In genomic region chr8:110919341-110920031, GRCm38 (mm10) we compare ENCODE assay signal across 8 mouse cellular contexts. TPM values are rescaled to one million over a fixed set of nuclear protein-coding genes. Genes with fewer than 3 reads are reported as not detected.
DNase-seq lines count a peak whose midpoint lies in the region; ATAC-seq and TF ChIP-seq lines count a peak whose summit lies in the region.

Gene St3gal2 (plus strand): TSS chr8:110919922.

- WGBS in forebrain, embryonic 12.5 days: 2% methylated on average over 13 of the region's 36 CpGs
- under 1% methylated on average over 28 of the region's 36 CpGs for WGBS in heart, embryonic 16.5 days
- WGBS in liver, embryonic 14.5 days (ENCODE audit: insufficient replicate concordance): 2% methylated on average over 22 of the region's 36 CpGs
- under 1% methylated on average over 13 of the region's 36 CpGs for WGBS in neural tube, embryonic 11.5 days
- WGBS in stomach, embryonic 16.5 days: 1% methylated on average over 33 of the region's 36 CpGs

- peak; percentile 76 for DNase-seq in c-Kit-positive CD71-positive TER-119-positive erythroid progenitor cells, embryonic 14.5 days (ENCODE audit: low spot score)
- peak; percentile 86 to 95 for DNase-seq in kidney, postnatal 25 days
- peak; percentile 71 to 75 (median 72) for DNase-seq in liver, embryonic 14.5 days (ENCODE audit: low read depth in 3 of 3, low spot score in 3 of 3)
- DNase-seq in neural tube, embryonic 11.5 days (ENCODE audit: low spot score): peak; percentile 94

- H3K27ac ChIP-seq in forebrain, embryonic 12.5 days: peak within 1 kb of the TSS; percentile 71
- H3K27ac ChIP-seq in heart, embryonic 16.5 days (ENCODE audit: low read length): peak within 1 kb of the TSS; percentile 83
- H3K27ac ChIP-seq in liver, embryonic 14.5 days: peak within 1 kb of the TSS; percentile 97
- H3K27ac ChIP-seq in neural tube, embryonic 11.5 days (ENCODE audit: low read depth, low read length): peak within 1 kb of the TSS; percentile 80
- peak within 1 kb of the TSS; percentile 73 for H3K27ac ChIP-seq in stomach, embryonic 16.5 days (ENCODE audit: low read length)

- no peaks in the 10 kb centered on the region for H3K27me3 ChIP-seq in E14TG2a.4 (ENCODE audit: insufficient read depth, low read length)
- H3K27me3 ChIP-seq in forebrain, embryonic 12.5 days: no peaks in the 10 kb centered on the region
- H3K27me3 ChIP-seq in heart, embryonic 16.5 days (ENCODE audit: control insufficient read depth, insufficient read depth, low read length): no peaks in the 10 kb centered on the region
- H3K27me3 ChIP-seq in liver, embryonic 14.5 days (ENCODE audit: control insufficient read depth, insufficient read depth, low read length): no peaks in the 10 kb centered on the region
- H3K27me3 ChIP-seq in neural tube, embryonic 11.5 days (ENCODE audit: control insufficient read depth, insufficient read depth, low read length): no peaks in the 10 kb centered on the region
- H3K27me3 ChIP-seq in stomach, embryonic 16.5 days (ENCODE audit: control insufficient read depth, insufficient read depth, low read length): no peaks in the 10 kb centered on the region

- H3K4me1 ChIP-seq in E14TG2a.4 (replicated peaks; ENCODE audit: low read depth, low read length): peaks cover 56% of the 10 kb centered on the region
- H3K4me1 ChIP-seq in forebrain, embryonic 12.5 days: peaks cover 22% of the 10 kb centered on the region
- peaks cover 21% of the 10 kb centered on the region for H3K4me1 ChIP-seq in heart, embryonic 16.5 days (ENCODE audit: control insufficient read depth, insufficient read depth, low read length)
- H3K4me1 ChIP-seq in liver, embryonic 14.5 days (replicated peaks; ENCODE audit: control insufficient read depth in 2 of 2, insufficient read depth in 2 of 2, low read length in 1 of 2): peaks cover 30 to 40% of the 10 kb centered on the region in 2 experiments
- H3K4me1 ChIP-seq in neural tube, embryonic 11.5 days (ENCODE audit: control insufficient read depth, insufficient read depth, low read length): peaks cover 15% of the 10 kb centered on the region
- H3K4me1 ChIP-seq in stomach, embryonic 16.5 days (ENCODE audit: control insufficient read depth, insufficient read depth, low read length): peaks cover 18% of the 10 kb centered on the region

- TF ChIP-seq CTCF in E14TG2a.4 (conservative IDR thresholded peaks at IDR 0.05; ENCODE audit: low read length): no peak
- 0 out of 2 replicates have a peak, but pooled peaks have one; percentile 2 for TF ChIP-seq CTCF in liver, embryonic 14.5 days (IDR thresholded peaks at IDR 0.05; ENCODE audit: low read depth)

- ATAC-seq in forebrain, embryonic 12.5 days (ENCODE audit: low FRiP score): peak; percentile 99
- peak; percentile 97 for ATAC-seq in heart, embryonic 16.5 days (replicated peaks; ENCODE audit: extremely low read depth, insufficient read depth, low FRiP score)
- peak; percentile 80 for ATAC-seq in liver, embryonic 14.5 days (ENCODE audit: insufficient read depth)
- ATAC-seq in neural tube, embryonic 11.5 days (ENCODE audit: insufficient read depth, low FRiP score, low TSS enrichment): peak; percentile 98
- peak; percentile 98 for ATAC-seq in stomach, embryonic 16.5 days (ENCODE audit: insufficient read depth, low FRiP score)

- no peak for TF ChIP-seq EP300 in liver, embryonic 14.5 days (IDR thresholded peaks at IDR 0.05; ENCODE audit: low read depth)

- no peaks in the 10 kb centered on the region for H3K36me3 ChIP-seq in E14TG2a.4 (ENCODE audit: insufficient read depth, low read length)
- H3K36me3 ChIP-seq in forebrain, embryonic 12.5 days (replicated peaks): 0 out of 2 replicates have a peak, but pooled peaks cover 4% of the 10 kb centered on the region
- H3K36me3 ChIP-seq in heart, embryonic 16.5 days (ENCODE audit: control insufficient read depth, insufficient read depth): no peaks in the 10 kb centered on the region
- H3K36me3 ChIP-seq in liver, embryonic 14.5 days (replicated peaks; ENCODE audit: control insufficient read depth, insufficient read depth, low read depth): peaks cover 5% of the 10 kb centered on the region
- no peaks in the 10 kb centered on the region for H3K36me3 ChIP-seq in neural tube, embryonic 11.5 days (ENCODE audit: control insufficient read depth, insufficient read depth, low read length)
- no peaks in the 10 kb centered on the region for H3K36me3 ChIP-seq in stomach, embryonic 16.5 days (ENCODE audit: control insufficient read depth, insufficient read depth, low read length)

- H3K9me3 ChIP-seq in E14TG2a.4 (ENCODE audit: low read length): no peaks in the 10 kb centered on the region
- H3K9me3 ChIP-seq in forebrain, embryonic 12.5 days: no peaks in the 10 kb centered on the region
- H3K9me3 ChIP-seq in heart, embryonic 16.5 days (replicated peaks; ENCODE audit: control insufficient read depth, low read length): no peaks in the 10 kb centered on the region
- H3K9me3 ChIP-seq in liver, embryonic 14.5 days (ENCODE audit: control insufficient read depth, low read length): no peaks in the 10 kb centered on the region
- H3K9me3 ChIP-seq in neural tube, embryonic 11.5 days (ENCODE audit: control insufficient read depth, low read length): no peaks in the 10 kb centered on the region
- no peaks in the 10 kb centered on the region for H3K9me3 ChIP-seq in stomach, embryonic 16.5 days (replicated peaks; ENCODE audit: control insufficient read depth, low read length)

- peak within 1 kb of the TSS; percentile 82 for H3K4me3 ChIP-seq in E14TG2a.4 (replicated peaks; ENCODE audit: low read length)
- peak within 1 kb of the TSS; percentile 85 for H3K4me3 ChIP-seq in forebrain, embryonic 12.5 days (replicated peaks)
- peak within 1 kb of the TSS; percentile 89 for H3K4me3 ChIP-seq in heart, embryonic 16.5 days (ENCODE audit: low read length)
- H3K4me3 ChIP-seq in liver, embryonic 14.5 days (ENCODE audit: insufficient read depth in 1 of 2, low read depth in 2 of 2, low read length in 2 of 2): peak within 1 kb of the TSS; percentile 79 to 92
- H3K4me3 ChIP-seq in neural tube, embryonic 11.5 days (ENCODE audit: low read depth, low read length): peak within 1 kb of the TSS; percentile 82
- peak within 1 kb of the TSS; percentile 83 for H3K4me3 ChIP-seq in stomach, embryonic 16.5 days (replicated peaks; ENCODE audit: low read length)

- H3K9ac ChIP-seq in forebrain, embryonic 12.5 days: peak within 1 kb of the TSS; percentile 93
- H3K9ac ChIP-seq in heart, embryonic 16.5 days (ENCODE audit: low read length): peak within 1 kb of the TSS; percentile 95
- H3K9ac ChIP-seq in liver, embryonic 14.5 days (replicated peaks): peak within 1 kb of the TSS; percentile 95
- H3K9ac ChIP-seq in neural tube, embryonic 11.5 days (ENCODE audit: low read length): peak within 1 kb of the TSS; percentile 88
- H3K9ac ChIP-seq in stomach, embryonic 16.5 days (ENCODE audit: low read length): peak within 1 kb of the TSS; percentile 86

- peak within 1 kb of the TSS; percentile 85 for H3K4me2 ChIP-seq in forebrain, embryonic 12.5 days
- peak within 1 kb of the TSS; percentile 90 for H3K4me2 ChIP-seq in heart, embryonic 16.5 days (ENCODE audit: low read depth, low read length)
- H3K4me2 ChIP-seq in liver, embryonic 14.5 days (ENCODE audit: low read depth): peak within 1 kb of the TSS; percentile 90
- peak within 1 kb of the TSS; percentile 86 for H3K4me2 ChIP-seq in neural tube, embryonic 11.5 days (ENCODE audit: low read depth)
- peak within 1 kb of the TSS; percentile 67 for H3K4me2 ChIP-seq in stomach, embryonic 16.5 days (ENCODE audit: low read depth, low read length)

RNA-seq across cellular contexts. Expression of gene St3gal2, which starts in this region (rescaled TPM):
- 26.2 and 27.2 TPM in 2 replicates for polyA plus RNA-seq in forebrain, embryonic 12.5 days (2016; fragmentation: Nextera tagmentation; extraction: Ambion mirVana)
- 14.5 and 15.4 TPM in 2 replicates for polyA plus RNA-seq in heart, embryonic 16.5 days (2015; fragmentation: Nextera tagmentation; extraction: Ambion mirVana)
- 10.6 and 11.7 TPM in 2 replicates for polyA plus RNA-seq in liver, embryonic 14.5 days (2012; rRNA removed)
- polyA plus RNA-seq in liver, embryonic 14.5 days (2014; fragmentation: Nextera tagmentation; extraction: Ambion mirVana): 9.6 and 11.8 TPM in 2 replicates
- polyA plus RNA-seq in neural tube, embryonic 11.5 days (2014; fragmentation: Nextera tagmentation; extraction: Ambion mirVana): 18.2 and 19.1 TPM in 2 replicates
- 17.0 and 17.1 TPM in 2 replicates for polyA plus RNA-seq in stomach, embryonic 16.5 days (2015; fragmentation: Nextera tagmentation; extraction: Ambion mirVana)

Comparison
In these comparisons a context has a peak if more than half of its experiments do, and no peak if none do; other contexts are left out.
1. Peak in every context shown above with its lines: DNase-seq, ATAC-seq, H3K4me3 ChIP-seq and H3K27ac ChIP-seq.